Mouse (Mus musculus) small intestine, adult 2 months (tissue): ENCODE measurements at regions not wholly inside any gene's neighbourhood (a gene's known extent, or its start where the extent isn't known, plus 50 kb on each side); places are given as distances from the start of the nearest gene placed in this dataset.

ENCODE experiments used
- CTCF ChIP-seq: fragments of 200-500 bp; IDR thresholded peaks from 2 replicates; pipeline ENCODE4 v1.5.1; 2012; ENCODE audit warnings: low read depth, mild to moderate bottlenecking, control low read depth, inconsistent platforms, low read length, moderate library complexity, mixed read lengths; ENCODE audit not compliant: insufficient replicate concordance, insufficient read length; ENCODE audit errors: extremely low read depth
- POLR2A ChIP-seq: fragments of 200-500 bp; IDR thresholded peaks from 2 replicates; pipeline ENCODE4 v1.6.1; 2012; ENCODE audit warnings: low read depth, mild to moderate bottlenecking, control low read depth, inconsistent platforms, low read length, moderate library complexity

DNA sequence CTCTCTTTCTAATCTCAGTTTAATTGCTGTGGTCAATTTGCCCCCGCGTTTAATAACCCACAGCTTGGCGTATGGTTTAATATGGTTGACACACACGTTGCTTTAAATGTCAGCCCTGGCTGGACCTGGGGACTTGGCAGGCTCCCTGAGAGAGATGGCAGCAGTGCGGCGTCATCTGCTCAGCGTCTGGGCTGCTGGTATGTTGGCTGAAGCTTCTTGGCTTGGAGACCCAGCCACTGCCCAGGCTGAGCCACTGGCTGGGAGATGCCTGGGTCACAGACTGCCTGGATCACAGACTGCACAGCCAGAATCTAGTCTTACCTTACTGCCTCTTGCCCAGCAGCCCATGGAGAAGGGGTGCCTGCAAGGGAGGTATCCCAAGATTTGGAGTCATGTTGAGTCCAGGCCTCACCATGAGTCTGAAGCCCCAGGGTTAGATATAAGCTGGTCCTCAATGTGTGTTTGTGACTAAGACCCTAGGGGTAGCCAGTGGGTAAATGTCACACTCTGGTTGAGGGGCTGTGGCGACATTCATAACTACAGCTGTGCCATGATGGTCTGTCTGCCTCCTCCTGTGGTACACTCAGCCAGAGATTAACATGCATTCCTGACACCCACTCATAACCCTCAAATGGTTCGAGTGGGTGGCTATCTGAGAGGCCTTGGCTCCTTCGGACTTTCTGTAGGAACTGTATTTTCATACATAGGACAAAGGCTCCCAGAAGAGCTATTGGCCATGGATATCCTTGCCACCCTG lies 99.8 kb upstream of the Irx3 start:
- TF ChIP-seq CTCF, result no peak
- no peak for TF ChIP-seq POLR2A
